Mouse (Mus musculus) left cerebral cortex, postnatal 14 days (tissue): ENCODE data around the gene Sem1. TPM values are rescaled to one million over a fixed set of nuclear protein-coding genes. Genes with fewer than 3 reads are reported as not detected.

ENCODE experiments used
- DNase-seq, 2 experiments: peaks; one replicate each; pipeline ENCODE4 v3.0.0; 2021 to 2022; ENCODE audit warnings: low spot score in 2 of 2, mixed read lengths in 1 of 2
- intact Hi-C: fragments of 180-260 bp; cut with DNase I; formaldehyde crosslinking; loops from one replicate; pipeline ENCODE4 v1.15.1; 2025
- long read RNA-seq, 2 experiments: library from polyadenylated mRNA; stranded (forward); transcript quantifications; one replicate each; pipeline ENCODE4 v2.0.0; 2021
- total RNA-seq, 2 experiments: library from RNA; stranded (reverse); gene quantifications; 2 replicates each; pipeline ENCODE4 v1.2.3; 2021

The Sem1 gene
- 10 to 100 TPM; 47.1 to 52.9 TPM for total RNA-seq
- long read RNA-seq, experiment 1, transcript Sem1-201 (3 exons, 1,472 nt) = major isoform, 93 of 95 reads
- long read RNA-seq, experiment 1, partial matches to known transcripts = 1 of 95 reads
- long read RNA-seq, experiment 1, other reads (novel, unspliced or antisense) = 1 of 95 reads
- long read RNA-seq, experiment 2, transcript Sem1-201 (3 exons, 1,472 nt) = major isoform, 85 of 86 reads
- long read RNA-seq, experiment 2, partial matches to known transcripts = 0 of 86 reads
- long read RNA-seq, experiment 2, other reads (novel, unspliced or antisense) = 1 of 86 reads

DNA sequence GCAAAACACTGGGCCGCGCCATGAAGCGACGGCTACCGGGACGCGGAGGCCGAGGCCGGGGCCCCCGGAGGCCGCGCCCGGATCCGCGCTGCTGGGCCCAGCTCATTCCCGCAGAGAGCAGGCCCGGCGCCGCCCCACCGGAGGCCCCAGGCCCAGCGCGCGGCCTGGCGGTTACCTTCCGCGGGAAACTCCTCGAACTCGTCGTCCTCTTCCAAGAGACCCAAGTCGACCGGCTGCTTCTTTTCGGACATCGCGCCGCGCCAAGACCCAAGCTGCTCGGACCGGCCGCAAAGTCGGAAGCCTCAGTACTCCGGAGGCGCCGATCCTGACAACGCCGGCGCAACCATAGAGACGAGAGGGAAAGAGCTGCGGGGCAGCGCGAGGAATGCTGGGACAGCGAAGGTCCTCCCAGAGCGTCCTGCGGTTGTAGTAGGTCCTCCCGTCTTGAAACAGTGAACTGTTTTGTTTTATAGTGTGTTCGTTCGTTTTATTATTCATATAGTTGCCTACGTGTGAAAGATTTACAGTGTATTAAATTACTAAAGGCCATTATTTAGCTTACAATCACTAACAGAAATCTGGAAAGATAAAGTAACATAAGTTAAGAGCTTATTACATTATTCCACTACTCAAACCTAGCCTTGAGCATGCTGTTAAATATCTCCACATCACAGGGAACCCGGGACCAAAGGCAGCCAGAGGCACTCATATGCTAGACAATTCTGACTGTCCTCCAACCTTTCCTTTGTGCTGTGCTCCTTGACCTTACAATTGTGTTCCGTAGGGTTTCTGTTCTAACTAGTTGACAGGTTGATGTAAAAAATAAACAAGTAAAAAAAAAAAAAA is at the start of gene Sem1:
Sem1 (minus strand) TSS at position 360 of the 846 bp plus-strand sequence.
- intact Hi-C loops = no loop called here
- peak; percentile 88 to 92 for DNase-seq

DNA sequence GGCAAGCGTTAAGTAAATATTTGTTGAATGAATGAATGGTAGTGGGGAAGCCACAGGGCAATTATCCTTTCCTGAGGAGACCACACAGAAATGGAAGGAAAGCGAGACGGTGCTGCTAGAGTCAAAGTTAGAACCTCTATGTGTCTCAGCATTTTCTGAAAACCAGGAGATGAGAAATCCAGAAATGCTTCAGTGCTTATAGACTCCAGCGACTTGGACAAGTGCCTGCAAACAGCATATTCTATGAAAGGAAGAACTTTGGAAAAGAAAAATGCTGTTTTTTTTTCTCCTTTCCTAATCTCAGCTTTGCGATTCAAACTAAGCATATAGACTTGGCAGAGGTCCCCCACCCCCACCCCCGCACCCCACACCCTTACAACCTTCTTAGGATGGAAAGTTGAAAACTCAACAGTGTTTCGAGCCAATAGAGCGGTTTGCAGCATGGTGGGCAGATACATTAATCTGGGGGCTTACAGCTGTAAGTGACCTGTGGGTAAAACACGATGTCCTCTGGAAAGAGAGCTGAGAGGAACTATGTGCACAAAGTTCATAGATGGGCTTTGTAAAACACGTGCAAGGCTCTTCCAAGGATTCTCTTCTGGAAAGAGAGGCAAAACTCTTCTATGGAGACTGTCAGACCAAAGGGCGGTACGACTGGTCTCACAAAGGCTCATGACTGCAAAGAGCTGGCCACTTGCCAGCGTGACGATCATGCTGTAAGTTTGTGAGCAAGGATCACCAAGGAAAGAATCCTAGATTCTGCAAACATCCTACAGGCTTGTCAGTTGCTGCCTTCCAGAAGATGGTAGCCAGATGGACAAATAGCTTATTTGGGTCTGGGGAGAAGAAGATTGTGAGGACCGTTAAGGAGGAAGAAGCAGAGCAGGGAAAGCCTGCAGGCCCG is 44.6 kb upstream of the Sem1 start:
- intact Hi-C loops = no loop called here
- peak; percentile 35 to 43 for DNase-seq

DNA sequence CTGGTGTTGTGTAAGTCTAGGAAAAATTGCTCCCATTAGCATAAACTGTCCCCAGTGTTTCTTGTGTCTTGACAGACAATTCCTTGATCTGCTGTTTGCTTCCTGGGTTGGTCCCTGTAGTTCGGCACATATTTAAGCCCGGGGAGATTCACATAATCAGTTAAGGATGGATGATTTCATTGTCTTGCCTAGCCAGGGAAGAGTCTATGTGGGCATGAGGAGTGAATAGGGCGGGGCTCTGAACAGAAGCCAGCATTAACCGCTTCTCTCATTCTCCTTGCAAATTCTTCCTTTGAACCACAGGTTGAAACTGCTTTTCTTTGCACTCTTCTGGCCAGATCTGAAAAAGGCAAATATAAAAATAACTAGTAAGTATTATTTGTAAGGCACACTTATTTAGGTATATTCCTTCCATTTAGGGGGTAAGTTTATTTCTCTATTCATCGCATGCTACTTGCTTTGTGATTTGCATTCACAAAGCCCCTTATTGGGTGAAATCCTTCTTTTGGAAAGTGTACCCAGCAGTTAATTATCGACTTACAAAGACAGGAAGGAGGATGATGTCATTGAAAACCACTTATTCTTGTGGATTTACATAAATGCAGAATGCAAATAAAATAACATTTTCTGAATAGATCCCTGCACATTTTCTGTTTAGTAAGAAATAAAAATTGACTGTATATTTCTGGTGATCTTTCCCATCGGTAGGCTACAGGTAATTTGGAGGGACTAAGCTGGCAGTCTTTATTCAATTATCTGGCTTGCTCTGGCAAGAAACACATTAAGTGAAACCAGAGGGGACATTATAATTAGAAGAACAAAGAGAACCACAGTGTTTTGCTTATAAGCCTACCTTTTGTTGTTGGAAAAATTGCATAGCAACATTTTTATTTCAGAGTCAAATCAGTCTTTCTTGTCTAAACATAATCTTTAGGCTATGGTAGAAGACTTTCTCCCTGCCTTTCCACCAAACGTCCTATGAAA is 25.4 kb upstream of the Sem1 start:
- intact Hi-C loops = no loop called here
- no peak for DNase-seq

DNA sequence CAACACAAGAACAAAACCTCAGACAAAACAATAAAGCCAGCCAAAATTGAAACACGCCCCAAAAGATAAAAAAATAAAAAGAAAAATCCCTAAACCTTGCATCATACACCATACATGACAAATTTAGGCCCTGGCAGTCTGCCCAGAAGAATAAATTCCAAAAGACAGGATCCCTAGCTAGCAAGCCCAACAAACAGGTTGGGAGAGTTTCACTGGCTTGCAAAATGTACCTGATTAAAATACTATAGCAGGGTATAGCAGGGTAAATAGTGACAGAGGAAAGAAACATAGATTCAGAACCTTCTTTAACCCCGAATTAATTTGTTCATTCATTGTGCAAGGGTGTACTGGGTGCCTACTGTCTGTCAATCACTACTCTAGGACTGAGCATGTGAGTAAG is 7.8 kb upstream of the Sem1 start:
- intact Hi-C loops = loop anchor here (10.0 kb wide), 1 partner anchor 288 kb away; no protein-coding TSS in a partner anchor
- no peak for DNase-seq

DNA sequence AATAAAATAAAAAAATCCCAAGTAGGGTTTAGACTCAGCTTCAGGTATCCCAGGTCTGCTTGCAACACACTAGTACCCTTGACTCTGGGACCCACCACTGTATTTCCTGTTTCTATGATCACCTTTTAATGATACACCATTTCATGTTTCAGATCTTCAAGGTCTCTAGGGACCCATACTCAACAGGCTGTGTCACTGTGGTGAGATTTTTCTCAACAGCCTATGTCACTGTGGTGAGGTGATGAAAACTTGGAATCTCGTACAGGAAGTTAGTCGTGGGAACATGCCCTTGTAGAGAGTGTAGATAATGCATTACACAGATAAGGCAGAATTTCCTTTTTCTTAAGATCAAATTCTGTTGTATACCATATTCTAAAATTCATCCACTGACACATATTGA is 3.4 kb upstream of the Sem1 start:
- intact Hi-C loops = loop anchor here (10.0 kb wide), 1 partner anchor 293 kb away; no protein-coding TSS in a partner anchor
- no peak for DNase-seq

DNA sequence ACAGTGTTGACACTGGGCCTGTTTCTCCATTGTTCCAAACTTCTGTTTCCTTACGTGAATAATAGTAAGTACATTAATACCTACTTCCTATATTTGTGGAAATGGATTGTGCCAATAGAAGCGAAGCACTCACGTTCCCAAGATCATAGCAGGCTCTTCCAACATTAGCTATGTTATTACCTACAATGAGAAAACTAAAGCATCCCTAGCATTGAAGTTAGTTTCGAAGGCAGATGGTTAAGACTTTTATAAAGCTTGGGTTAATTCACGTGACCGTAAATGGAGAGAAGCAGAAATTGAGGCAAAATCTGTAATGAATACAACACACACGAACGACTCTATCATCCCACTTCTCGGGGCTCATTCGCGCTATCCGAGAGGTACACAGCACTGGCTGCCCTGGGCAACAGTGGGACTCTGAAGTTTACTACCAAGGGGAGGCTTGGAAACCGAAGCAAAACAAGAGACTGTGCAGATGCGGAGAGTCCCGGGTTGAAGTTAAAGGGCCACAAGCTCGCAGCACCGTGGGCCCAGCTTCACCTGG is 650 bp downstream of the Sem1 start:
- DNase-seq = no peak
- intact Hi-C loops = no loop called here

DNA sequence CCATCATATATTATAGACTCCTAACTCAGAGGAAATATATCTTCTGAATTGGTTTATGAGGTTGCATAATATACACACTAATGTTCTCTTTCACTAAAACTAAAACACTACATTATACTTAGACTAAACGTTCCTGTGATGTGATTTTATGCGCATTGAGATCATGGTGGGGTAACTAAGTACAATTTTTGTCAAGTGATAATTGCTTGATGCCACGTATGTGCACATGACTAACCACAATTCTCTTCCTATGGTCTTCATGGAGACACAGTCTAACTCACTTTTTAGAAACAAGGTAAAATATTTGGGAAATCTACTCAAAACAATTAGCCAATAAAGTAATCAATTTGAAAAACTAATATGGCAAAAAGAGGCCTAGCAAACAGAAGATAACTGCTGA is 1.2 kb downstream of the Sem1 start:
- intact Hi-C loops = no loop called here
- no peak for DNase-seq

DNA sequence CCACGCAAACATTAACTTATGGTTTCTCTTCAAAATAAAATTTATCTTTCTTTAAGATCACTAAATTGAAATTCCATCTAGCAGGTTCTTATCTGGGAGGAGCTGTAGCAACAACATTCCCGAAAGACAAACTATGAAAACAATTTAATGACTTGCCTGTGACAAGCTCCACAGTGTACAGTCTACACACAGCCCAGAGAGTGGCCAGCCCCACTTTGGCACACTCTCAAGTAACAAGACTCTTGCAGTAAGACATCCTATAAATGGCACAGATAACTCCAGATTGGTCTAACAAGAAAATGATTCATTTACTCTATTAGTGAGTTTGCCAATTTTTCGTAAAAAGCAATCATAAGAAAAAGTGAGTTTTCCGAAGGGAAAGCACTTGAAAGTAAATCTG is 2.7 kb downstream of the Sem1 start:
- no peak for DNase-seq
- intact Hi-C loops = no loop called here

DNA sequence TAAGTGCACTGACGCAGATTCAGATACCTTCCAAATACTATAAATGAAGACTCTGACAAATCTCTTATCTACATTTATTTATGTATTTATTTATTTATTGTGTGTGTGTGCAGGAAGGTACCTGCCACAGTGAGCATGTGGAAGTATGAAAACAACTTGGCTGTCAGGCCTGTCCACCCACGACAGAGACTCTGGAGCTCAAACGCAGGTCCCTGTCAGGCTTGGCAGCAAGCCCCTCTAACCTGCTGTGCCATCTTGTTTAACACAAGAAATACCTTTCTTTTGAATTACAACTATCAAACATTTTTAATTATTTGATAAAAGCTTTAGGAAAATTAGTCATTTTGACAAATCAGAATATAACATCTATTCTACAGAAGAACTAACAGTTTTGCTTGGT is 10.0 kb downstream of the Sem1 start:
- intact Hi-C loops = no loop called here
- no peak for DNase-seq

DNA sequence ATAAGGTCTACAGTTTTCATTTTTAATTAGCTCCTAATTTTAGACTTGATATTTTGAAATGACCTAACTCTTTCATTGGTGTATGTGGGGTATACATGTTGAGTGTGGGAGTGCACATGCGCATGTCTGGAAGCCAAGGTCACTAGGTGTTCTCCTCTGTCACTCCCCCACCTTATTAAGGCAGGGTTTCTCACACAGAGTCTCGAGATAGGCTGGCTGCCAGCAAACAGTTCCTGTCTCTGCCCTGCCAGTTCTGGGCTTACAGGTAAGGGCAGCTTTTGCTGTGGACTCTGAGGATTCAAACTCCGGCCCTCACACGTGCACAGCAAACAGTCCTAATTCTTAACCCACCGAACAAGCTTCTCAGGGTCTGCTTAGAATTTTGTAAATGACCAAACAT is 14.8 kb downstream of the Sem1 start:
- intact Hi-C loops = no loop called here
- no peak for DNase-seq

DNA sequence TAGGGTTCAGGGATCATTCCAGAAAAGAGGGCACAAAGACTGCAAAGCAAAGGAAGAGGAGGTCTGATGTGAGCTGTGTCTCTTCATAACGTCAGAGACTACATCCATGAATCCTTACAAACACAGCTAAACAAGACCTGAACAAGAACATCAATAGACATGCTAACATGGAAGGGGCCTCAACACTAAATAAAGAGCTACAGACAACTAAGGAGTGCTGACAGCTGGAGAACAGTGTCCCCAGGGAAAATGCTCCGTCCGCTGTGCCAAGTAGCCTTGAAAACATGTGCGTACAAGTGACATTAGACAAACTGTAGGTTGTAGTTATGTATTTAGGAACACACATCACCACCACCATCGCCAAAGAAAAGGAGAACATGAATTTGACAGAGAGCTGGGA is 15.7 kb downstream of the Sem1 start:
- intact Hi-C loops = no loop called here
- DNase-seq = no peak

DNA sequence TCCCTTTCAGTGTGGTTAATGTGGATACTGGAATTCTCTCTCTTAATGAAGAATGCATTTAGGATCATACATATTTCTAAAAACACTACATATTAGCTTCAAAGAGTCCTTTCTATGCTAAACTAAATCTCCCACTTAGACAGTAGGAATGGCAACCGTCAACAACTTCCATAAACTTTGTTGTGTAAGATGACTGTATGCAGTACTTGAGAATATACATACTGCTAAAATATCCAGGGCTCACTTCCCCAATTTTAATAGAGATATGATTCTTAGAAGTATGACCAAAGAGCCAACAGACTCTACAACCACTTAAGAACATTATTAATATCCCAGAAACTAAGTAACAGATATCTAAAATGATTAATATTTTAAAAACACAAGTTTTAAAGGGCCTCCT is 20.8 kb downstream of the Sem1 start:
- intact Hi-C loops = no loop called here
- no peak for DNase-seq

DNA sequence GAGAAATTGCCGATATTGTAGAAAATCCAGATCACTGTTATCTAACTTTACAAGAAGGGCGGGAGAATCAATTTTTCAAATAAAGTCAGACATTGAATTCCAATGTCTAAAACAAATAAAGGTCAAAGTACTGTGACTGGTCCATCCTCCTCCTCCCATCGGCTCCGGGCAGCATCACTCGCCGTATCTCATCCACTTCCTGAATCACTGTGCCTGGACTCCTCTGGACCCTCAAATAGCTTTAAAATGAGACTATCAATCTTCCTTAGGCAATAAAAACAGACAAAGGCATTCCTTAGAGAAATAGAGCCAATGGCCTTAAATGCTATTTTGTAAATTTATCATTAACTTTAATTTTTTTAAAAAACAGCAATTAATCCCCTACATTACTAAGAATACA is 26.5 kb downstream of the Sem1 start:
- intact Hi-C loops = no loop called here
- no peak for DNase-seq

DNA sequence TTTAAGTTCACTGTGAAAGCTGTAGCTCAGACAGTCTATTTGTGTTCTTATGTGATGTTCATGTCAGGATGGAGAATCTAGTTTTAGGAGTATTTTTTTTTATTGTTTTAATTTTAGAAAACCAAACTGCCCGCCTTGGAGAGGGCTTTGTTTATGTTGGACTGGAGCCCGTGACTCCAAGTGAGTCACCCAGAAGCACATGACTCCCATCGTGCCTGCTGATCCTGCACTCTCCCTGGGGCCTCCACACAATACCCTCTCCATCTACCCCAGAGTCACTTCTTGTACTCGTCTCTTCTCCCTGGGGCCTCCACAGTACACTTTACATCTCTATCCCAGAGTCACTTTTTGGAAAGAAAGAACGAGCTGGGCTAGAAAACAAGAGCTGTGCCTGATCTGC is 30.5 kb downstream of the Sem1 start:
- intact Hi-C loops = no loop called here
- peak in 1 of 2 experiments; percentile 32 for DNase-seq

DNA sequence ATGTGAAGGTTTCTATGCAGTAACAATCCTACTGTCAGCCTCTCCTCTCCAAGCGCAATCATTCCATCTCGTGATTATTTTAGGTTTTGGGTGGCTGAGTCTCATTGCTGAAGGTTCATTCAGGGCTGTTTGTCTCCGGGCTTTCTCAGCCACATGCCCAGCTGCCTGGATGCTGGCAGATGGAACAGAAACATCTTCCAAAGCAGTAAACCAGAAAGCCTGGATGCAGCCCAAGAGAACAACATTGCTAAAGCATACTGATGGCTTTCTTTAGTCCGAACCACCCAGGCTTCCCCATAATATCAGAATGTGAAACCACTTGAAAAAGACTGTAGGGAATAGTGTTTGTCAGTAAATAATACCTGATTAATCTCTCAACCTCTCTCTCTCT is 34.2 kb downstream of the Sem1 start:
- DNase-seq = peak; percentile 64 to 65
- intact Hi-C loops = no loop called here

DNA sequence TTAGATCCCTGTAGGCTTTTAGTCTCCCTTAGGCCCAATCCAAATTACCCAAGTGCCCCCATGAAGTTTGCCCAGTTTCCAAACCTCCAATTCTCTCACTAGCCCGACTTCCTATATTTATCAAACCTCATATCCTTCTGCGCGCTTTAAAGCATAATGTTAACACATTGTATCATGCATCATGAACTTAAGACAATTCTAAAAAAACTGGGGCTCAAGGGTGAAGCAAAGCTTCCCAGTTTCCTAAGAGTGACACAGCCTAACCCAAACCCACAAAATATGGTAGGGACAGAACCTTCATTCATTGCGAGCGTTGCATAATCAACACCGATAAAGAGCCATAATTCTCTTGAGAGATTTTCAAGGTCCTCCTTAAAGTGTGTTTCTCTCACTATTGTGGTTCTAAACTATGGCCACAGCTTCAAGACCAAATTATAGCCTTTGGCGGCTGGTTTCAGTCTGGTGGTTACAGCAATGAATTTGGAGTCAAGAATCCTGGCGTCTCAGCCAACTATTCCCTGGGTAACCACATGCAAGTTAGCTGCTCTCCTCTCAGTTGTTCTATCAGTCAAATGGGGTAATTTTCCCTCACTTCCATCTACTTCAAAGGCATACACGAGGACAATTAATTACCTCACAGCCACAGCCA is 34.7 kb downstream of the Sem1 start:
- DNase-seq = no peak
- intact Hi-C loops = no loop called here

DNA sequence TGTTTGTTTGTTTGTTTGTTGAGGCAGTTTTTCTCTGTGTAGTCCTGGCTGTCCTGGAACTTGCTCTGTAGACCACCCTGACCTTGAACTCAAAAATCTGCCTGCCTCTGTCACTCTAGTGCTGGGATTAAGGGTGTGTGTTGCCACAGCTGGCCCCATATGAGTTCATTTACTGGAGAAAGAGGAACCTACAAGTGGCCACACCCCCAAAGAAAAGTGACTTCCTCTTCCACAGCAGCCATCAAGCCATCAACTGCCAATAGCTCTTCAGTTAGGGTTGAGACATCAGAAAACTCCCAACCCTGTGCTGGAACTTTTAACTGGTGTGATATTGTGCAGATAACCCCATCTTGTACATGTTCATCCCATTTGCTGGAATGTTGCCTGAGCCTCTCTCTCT is 36.3 kb downstream of the Sem1 start:
- DNase-seq = no peak
- intact Hi-C loops = no loop called here
